16 mouse cellular contexts compared by ENCODE assay signal in genomic region chr10:93649127-93649526, GRCm38 (mm10). TPM values are rescaled to one million over a fixed set of nuclear protein-coding genes. Genes with fewer than 3 reads are reported as not detected.
DNase-seq lines count a peak whose midpoint lies in the region; ATAC-seq and TF ChIP-seq lines count a peak whose summit lies in the region.
"Had no signal": no experiment of that assay in that cellular context is flagged by ENCODE, and none has a peak within 500 bp of the region (broad histone marks: within the 10 kb centered on the region; RNA-seq: fewer than 3 reads in every experiment).

No protein-coding gene starts in this region.

- H3K9me3 ChIP-seq in heart, postnatal 0 days (replicated peaks; ENCODE audit: control insufficient read depth, low read length), result no peaks in the 10 kb centered on the region
- no peaks in the 10 kb centered on the region for H3K9me3 ChIP-seq in liver, postnatal 0 days (ENCODE audit: low read length)
- no peaks in the 10 kb centered on the region for H3K9me3 ChIP-seq in CH12.LX (replicated peaks; ENCODE audit: low read length)
- H3K9me3 ChIP-seq: forebrain, embryonic 10.5 days; liver, embryonic 13.5 days; midbrain, embryonic 12.5 days; neural tube, embryonic 12.5 days had no signal

- H3K4me2 ChIP-seq in heart, postnatal 0 days (ENCODE audit: low read depth, low read length), result no peak overlapping the region
- no peak overlapping the region for H3K4me2 ChIP-seq in liver, postnatal 0 days (ENCODE audit: low read depth, low read length)
- H3K4me2 ChIP-seq in CH12.LX (ENCODE audit: insufficient read depth, low read depth, poor library complexity, severe bottlenecking), result no peak overlapping the region
- H3K4me2 ChIP-seq: liver, embryonic 13.5 days; midbrain, embryonic 12.5 days; neural tube, embryonic 12.5 days had no signal

- TF ChIP-seq POLR2A in CH12.LX (IDR thresholded peaks at IDR 0.05; ENCODE audit: low read depth, low read length), result no peak

- peak overlapping the region; percentile 82; the same call in 1 of the 2 replicates for H3K27ac ChIP-seq in heart, postnatal 0 days (ENCODE audit: low read depth)
- H3K27ac ChIP-seq in liver, postnatal 0 days (ENCODE audit: low read depth), result no peak overlapping the region
- H3K27ac ChIP-seq in CH12.LX (ENCODE audit: insufficient read depth, low read depth), result no peak overlapping the region
- H3K27ac ChIP-seq: forebrain, embryonic 10.5 days; midbrain, embryonic 12.5 days; neural tube, embryonic 12.5 days had no signal

- peak; percentile 11 for TF ChIP-seq RAD21 in CH12.LX (IDR thresholded peaks at IDR 0.05; ENCODE audit: low read depth, low read length)

- no peaks in the 10 kb centered on the region for H3K79me2 ChIP-seq in CH12.LX (replicated peaks; ENCODE audit: control insufficient read depth, extremely low read depth, insufficient read depth, poor library complexity, severe bottlenecking)

- no peak overlapping the region for H3K9ac ChIP-seq in heart, postnatal 0 days (replicated peaks; ENCODE audit: low read depth, low read length)
- H3K9ac ChIP-seq in liver, postnatal 0 days (replicated peaks), result no peak overlapping the region
- H3K9ac ChIP-seq in CH12.LX (ENCODE audit: insufficient read depth, low read depth), result no peak overlapping the region
- H3K9ac ChIP-seq: liver, embryonic 13.5 days; midbrain, embryonic 12.5 days; neural tube, embryonic 12.5 days had no signal

- H3K36me3 ChIP-seq in heart, postnatal 0 days (replicated peaks; ENCODE audit: control insufficient read depth, insufficient read depth, low read length), result 0 out of 2 replicates have a peak, but pooled peaks cover 8% of the 10 kb centered on the region
- H3K36me3 ChIP-seq in liver, postnatal 0 days (replicated peaks; ENCODE audit: insufficient read depth, low read length), result no peaks in the 10 kb centered on the region
- no peaks in the 10 kb centered on the region for H3K36me3 ChIP-seq in CH12.LX (replicated peaks in 1 of 2; ENCODE audit: control insufficient read depth in 1 of 2, insufficient read depth in 1 of 2, low read length in 1 of 2)
- H3K36me3 ChIP-seq: liver, embryonic 13.5 days had no signal

- WGBS in heart, postnatal 0 days, result 76% methylated on average over 5 of the region's 5 CpGs
- WGBS in liver, postnatal 0 days (ENCODE audit: insufficient replicate concordance), result 80% methylated on average over 5 of the region's 5 CpGs

- DNase-seq in heart, postnatal 0 days (ENCODE audit: low spot score), result no peak
- no peak for DNase-seq in heart, postnatal 4 days
- DNase-seq in liver, postnatal 0 days, result no peak
- no peak for DNase-seq in liver
- DNase-seq in CH12.LX (ENCODE audit: extremely low read depth), result peak; percentile 11
- DNase-seq in R1 (ENCODE audit: low read depth, low spot score), result peak; percentile 30
- DNase-seq in B cell, adult 2 months, result no peak
- DNase-seq: gastrocnemius, postnatal 25 days; kidney, postnatal 10 days; layer of hippocampus, adult 9-11 months; liver, embryonic 13.5 days; lung, postnatal 4 days; right cerebral cortex, postnatal 4 days had no signal

- TF ChIP-seq EP300 in heart, postnatal 0 days (IDR thresholded peaks at IDR 0.05; ENCODE audit: low read depth), result no peak
- no peak for TF ChIP-seq EP300 in liver, postnatal 0 days (IDR thresholded peaks at IDR 0.05; ENCODE audit: low read depth)
- TF ChIP-seq EP300 in CH12.LX (IDR thresholded peaks at IDR 0.05; ENCODE audit: low read length), result no peak

- no peaks in the 10 kb centered on the region for H3K27me3 ChIP-seq in heart, postnatal 0 days (ENCODE audit: control insufficient read depth, insufficient read depth, low read length)
- H3K27me3 ChIP-seq in liver, postnatal 0 days (ENCODE audit: insufficient read depth, low read length), result no peaks in the 10 kb centered on the region
- no peaks in the 10 kb centered on the region for H3K27me3 ChIP-seq in CH12.LX (replicated peaks)
- H3K27me3 ChIP-seq: midbrain, embryonic 12.5 days; neural tube, embryonic 12.5 days had no signal

- no peak for ATAC-seq in heart, postnatal 0 days (ENCODE audit: insufficient read depth, low read depth)
- no peak for ATAC-seq in liver, postnatal 0 days

- H3K4me1 ChIP-seq in heart, postnatal 0 days (ENCODE audit: control insufficient read depth, insufficient read depth), result peaks cover 33% of the 10 kb centered on the region
- H3K4me1 ChIP-seq in liver, postnatal 0 days (ENCODE audit: insufficient read depth), result peaks cover 21% of the 10 kb centered on the region
- no peaks in the 10 kb centered on the region for H3K4me1 ChIP-seq in CH12.LX (ENCODE audit: control insufficient read depth in 1 of 2, insufficient read depth in 2 of 2)
- H3K4me1 ChIP-seq: forebrain, embryonic 10.5 days; midbrain, embryonic 12.5 days had no signal

- in situ Hi-C loops in CH12.LX (cut with MboI; ENCODE audit: low pct_ligation_motif_present, low pct_unique_long_range_greater_than_20kb, low sequenced_read_pairs), result no loop called here

- TF ChIP-seq CTCF in heart, postnatal 0 days (IDR thresholded peaks at IDR 0.05; ENCODE audit: low read depth), result no peak
- TF ChIP-seq CTCF in liver, postnatal 0 days (IDR thresholded peaks at IDR 0.05; ENCODE audit: low read depth), result peak; percentile 47
- peak in 1 of 2 experiments; percentile 51; a peak in 2 of 4 replicates for TF ChIP-seq CTCF in CH12.LX (conservative IDR thresholded peaks at IDR 0.05 in 1 of 2, IDR thresholded peaks at IDR 0.05 in 1 of 2; ENCODE audit: low read depth in 2 of 2, low read length in 2 of 2)

- dilution Hi-C loops in CH12.LX (cut with MboI; ENCODE audit: extremely low pct_ligation_motif_present, extremely low pct_unique_long_range_greater_than_20kb, low sequenced_read_pairs), result no loop called here

- H3K4me3 ChIP-seq in heart, postnatal 0 days (ENCODE audit: low read depth, low read length), result no peak overlapping the region
- no peak overlapping the region for H3K4me3 ChIP-seq in liver, postnatal 0 days (ENCODE audit: low read depth, low read length)
- H3K4me3 ChIP-seq in CH12.LX (replicated peaks in 1 of 3; ENCODE audit: low read depth in 2 of 3, low read length in 2 of 3, poor library complexity in 1 of 3), result no peak overlapping the region
- H3K4me3 ChIP-seq: forebrain, embryonic 10.5 days; liver, embryonic 13.5 days; midbrain, embryonic 12.5 days; neural tube, embryonic 12.5 days had no signal

TF ChIP-seq in CH12.LX, 34 proteins besides CTCF, POLR2A, EP300 and RAD21:
- peak; percentile 13; the same call in 1 of the 2 replicates for TF ChIP-seq SMC3 (IDR thresholded peaks at IDR 0.05; ENCODE audit: low read depth, low read length)
- no peak for TF ChIP-seq ZC3H11A (IDR thresholded peaks at IDR 0.05; ENCODE audit: low read depth, low read length)

RNA-seq across cellular contexts. Expression of gene Ntn4, which starts 8.6 kb away (rescaled TPM):
- 36.0 and 37.2 TPM in 2 replicates for total RNA-seq in heart, postnatal 0 days (2014; rRNA removed; ENCODE audit: low replicate concordance)
- polyA plus RNA-seq in heart, postnatal 0 days (2015; fragmentation: Nextera tagmentation; extraction: Ambion mirVana), result 2.1 and 2.5 TPM in 2 replicates
- 10 to 100 TPM; 41.3 to 43.2 TPM for total RNA-seq in heart, postnatal 4 days (2021)
- polyA plus RNA-seq in liver, postnatal 0 days (2015; fragmentation: Nextera tagmentation; extraction: Ambion mirVana), result 0.39 and 0.74 TPM in 2 replicates
- not detected in 2 replicates for total RNA-seq in CH12.LX (2012; rRNA removed)
- total RNA-seq in CH12.LX (2014; rRNA removed), result not detected in 2 replicates
- not detected in 2 replicates for polyA plus RNA-seq in CH12.LX (2012; ENCODE audit: insufficient read length, low read depth)

RNA-seq across cellular contexts. Expression of gene Snrpf, which starts 59.6 kb away (rescaled TPM):
- 13.7 and 35.4 TPM in 2 replicates for total RNA-seq in heart, postnatal 0 days (2014; rRNA removed; ENCODE audit: low replicate concordance)
- 55.7 and 59.4 TPM in 2 replicates for polyA plus RNA-seq in heart, postnatal 0 days (2015; fragmentation: Nextera tagmentation; extraction: Ambion mirVana)
- total RNA-seq in heart, postnatal 4 days (2021), result 10 to 100 TPM; 20.3 to 21.3 TPM
- polyA plus RNA-seq in liver, postnatal 0 days (2015; fragmentation: Nextera tagmentation; extraction: Ambion mirVana), result 45.4 and 53.0 TPM in 2 replicates
- total RNA-seq in CH12.LX (2012; rRNA removed) (184 and 191 TPM in 2 replicates), CH12.LX (2014; rRNA removed) (186 and 207 TPM in 2 replicates)
- polyA plus RNA-seq in CH12.LX (2012; ENCODE audit: insufficient read length, low read depth), result 144 and 159 TPM in 2 replicates

Comparison
In these comparisons a context has a peak if more than half of its experiments do, and no peak if none do; other contexts are left out.
1. DNase-seq: peak in CH12.LX (single experiment) and R1 (single experiment); none in heart, postnatal 0 days (single experiment), heart, postnatal 4 days (single experiment), liver, postnatal 0 days (single experiment), liver (single experiment) and B cell, adult 2 months (0 of 2).
2. RNA of gene Ntn4, which starts 8.6 kb away (total RNA-seq): 41.3 to 43.2 TPM in heart, postnatal 4 days and 36.0 to 37.2 TPM in heart, postnatal 0 days; not detected in CH12.LX; every median in the first group is over 10 times any median in the second.